Mouse (Mus musculus) layer of hippocampus, postnatal 36 days (tissue): Measurements from ENCODE around the gene N4bp3. TPM values are rescaled to one million over a fixed set of nuclear protein-coding genes. Genes with fewer than 3 reads are reported as not detected.
"Not testable (repeated sequence)": the region's sequence is repeated elsewhere in the genome, so short reads cannot be mapped to it uniquely, and the experiment has no call there.

Experiments used
- DNase-seq, 2 experiments: peaks; one replicate each; pipeline ENCODE4 v3.0.0; 2022
- total RNA-seq, 2 experiments: library from RNA; stranded (reverse); gene quantifications; 2 replicates each; pipeline ENCODE4 v1.2.3; 2021

Gene N4bp3
- total RNA-seq, 2 experiments from 2014 or later = 12.4 to 12.6 TPM

- no peak for DNase-seq
These were observed 2.3 kb upstream of the N4bp3 start for GRCm38 (mm10) chr11:51652889-51653418.

- no peak for DNase-seq
These were observed 381 bp downstream of the N4bp3 start for GRCm38 (mm10) chr11:51650261-51650660.

- no peak for DNase-seq
These were observed 798 bp downstream of the N4bp3 start for GRCm38 (mm10) chr11:51649889-51650199.

- no peak for DNase-seq
These were observed 1.3 kb downstream of the N4bp3 start for GRCm38 (mm10) chr11:51649111-51649888.

- DNase-seq = no peak
These were observed 2.1 kb downstream of the N4bp3 start for GRCm38 (mm10) chr11:51648566-51648965.

- DNase-seq = no peak
These were observed 3.6 kb downstream of the N4bp3 start for GRCm38 (mm10) chr11:51646751-51647667.

GRCm38 (mm10) chr11:51646245-51646644, 4.4 kb downstream of the N4bp3 start:
- no peak for DNase-seq

- no peak for DNase-seq
These were observed 5.3 kb downstream of the N4bp3 start for GRCm38 (mm10) chr11:51645293-51645692.

- no peak for DNase-seq
These were observed 6.4 kb downstream of the N4bp3 start for GRCm38 (mm10) chr11:51644217-51644616.

GRCm38 (mm10) chr11:51643761-51644160, 6.9 kb downstream of the N4bp3 start:
- no peak for DNase-seq

- no peak for DNase-seq
These were observed 7.4 kb downstream of the N4bp3 start for GRCm38 (mm10) chr11:51643202-51643601.

GRCm38 (mm10) chr11:51640748-51641147, 9.9 kb downstream of the N4bp3 start:
- DNase-seq = no peak

GRCm38 (mm10) chr11:51638497-51638896, 12.1 kb downstream of the N4bp3 start:
- DNase-seq = no peak

- no peak for DNase-seq
These were observed 12.6 kb downstream of the N4bp3 start for GRCm38 (mm10) chr11:51637971-51638414.

- DNase-seq = no peak
These were observed 14.3 kb downstream of the N4bp3 start for GRCm38 (mm10) chr11:51636323-51636684.

GRCm38 (mm10) chr11:51635525-51636322, 14.9 kb downstream of the N4bp3 start, which contains the start of gene Rmnd5b:
Rmnd5b (minus strand) TSS chr11:51635896.
- peak; percentile 93 to 95 for DNase-seq

GRCm38 (mm10) chr11:51635127-51635524, 15.5 kb downstream of the N4bp3 start:
- DNase-seq = no peak

GRCm38 (mm10) chr11:51633721-51634120, 16.9 kb downstream of the N4bp3 start:
- DNase-seq = no peak

GRCm38 (mm10) chr11:51633200-51633599, 17.4 kb downstream of the N4bp3 start:
- DNase-seq = not testable (repeated sequence)

- DNase-seq = no peak
These were observed 18.4 kb downstream of the N4bp3 start for GRCm38 (mm10) chr11:51632130-51632753.

- DNase-seq = peak; percentile 70 to 72
These were observed 20.9 kb downstream of the N4bp3 start for GRCm38 (mm10) chr11:51629651-51630314.
